Mouse (Mus musculus): Measurements from ENCODE around the gene Mepce. TPM values are rescaled to one million over a fixed set of nuclear protein-coding genes. Genes with fewer than 3 reads are reported as not detected.

The Mepce gene
- polyA plus RNA-seq, 1 experiment = 35.4 TPM

- Histone ChIP-seq H3K27ac (ENCODE audit: insufficient read depth, low read depth, low read length) (no peak overlapping the region), H3K4me3 (ENCODE audit: insufficient read depth, low read length) (no peak overlapping the region), H3K4me1 (ENCODE audit: control insufficient read depth, insufficient read depth, low read length) (peaks cover 76% of the 10 kb centered on the region)
- no peak for TF ChIP-seq POLR2A (IDR thresholded peaks at IDR 0.05; ENCODE audit: borderline replicate concordance, low read depth, low read length)
- no peak for TF ChIP-seq CTCF (IDR thresholded peaks at IDR 0.05; ENCODE audit: low read depth, low read length)
Observed at GRCm38 (mm10) chr5:137825971-137826370, 38.5 kb upstream of the Mepce start.

GRCm38 (mm10) chr5:137825030-137825429 is 37.6 kb upstream of the Mepce start:
- TF ChIP-seq CTCF (IDR thresholded peaks at IDR 0.05; ENCODE audit: low read depth, low read length) (no peak), POLR2A (IDR thresholded peaks at IDR 0.05; ENCODE audit: borderline replicate concordance, low read depth, low read length) (no peak)
- Histone ChIP-seq H3K27ac (ENCODE audit: insufficient read depth, low read depth, low read length) (peak overlapping the region; percentile 46), H3K4me1 (ENCODE audit: control insufficient read depth, insufficient read depth, low read length) (peaks cover 73% of the 10 kb centered on the region), H3K4me3 (ENCODE audit: insufficient read depth, low read length) (no peak overlapping the region)

GRCm38 (mm10) chr5:137823455-137824045 is 36.1 kb upstream of the Mepce start:
- TF ChIP-seq CTCF (IDR thresholded peaks at IDR 0.05; ENCODE audit: low read depth, low read length) (no peak), POLR2A (IDR thresholded peaks at IDR 0.05; ENCODE audit: borderline replicate concordance, low read depth, low read length) (no peak)
- peaks cover 65% of the 10 kb centered on the region for H3K4me1 ChIP-seq (ENCODE audit: control insufficient read depth, insufficient read depth, low read length)
- peak overlapping the region; percentile 61 for H3K27ac ChIP-seq (ENCODE audit: insufficient read depth, low read depth, low read length)
- H3K4me3 ChIP-seq (ENCODE audit: insufficient read depth, low read length) = no peak overlapping the region

- Histone ChIP-seq H3K4me1 (ENCODE audit: control insufficient read depth, insufficient read depth, low read length) (peaks cover 65% of the 10 kb centered on the region), H3K27ac (ENCODE audit: insufficient read depth, low read depth, low read length) (no peak overlapping the region), H3K4me3 (ENCODE audit: insufficient read depth, low read length) (no peak overlapping the region)
- TF ChIP-seq POLR2A (IDR thresholded peaks at IDR 0.05; ENCODE audit: borderline replicate concordance, low read depth, low read length) (no peak), CTCF (IDR thresholded peaks at IDR 0.05; ENCODE audit: low read depth, low read length) (no peak)
Observed at GRCm38 (mm10) chr5:137822602-137823001, 35.1 kb upstream of the Mepce start.

GRCm38 (mm10) chr5:137822126-137822525 is 34.7 kb upstream of the Mepce start:
- Histone ChIP-seq H3K27ac (ENCODE audit: insufficient read depth, low read depth, low read length) (no peak overlapping the region), H3K4me1 (ENCODE audit: control insufficient read depth, insufficient read depth, low read length) (peaks cover 67% of the 10 kb centered on the region), H3K4me3 (ENCODE audit: insufficient read depth, low read length) (no peak overlapping the region)
- no peak for TF ChIP-seq POLR2A (IDR thresholded peaks at IDR 0.05; ENCODE audit: borderline replicate concordance, low read depth, low read length)
- TF ChIP-seq CTCF (IDR thresholded peaks at IDR 0.05; ENCODE audit: low read depth, low read length) = no peak

- 0 out of 2 replicates have a peak overlapping the region, but pooled peaks have one; percentile 11 for H3K27ac ChIP-seq (ENCODE audit: insufficient read depth, low read depth, low read length)
- H3K4me3 ChIP-seq (ENCODE audit: insufficient read depth, low read length) = no peak overlapping the region
- H3K4me1 ChIP-seq (ENCODE audit: control insufficient read depth, insufficient read depth, low read length) = peaks cover 34% of the 10 kb centered on the region
- no peak for TF ChIP-seq CTCF (IDR thresholded peaks at IDR 0.05; ENCODE audit: low read depth, low read length)
- no peak for TF ChIP-seq POLR2A (IDR thresholded peaks at IDR 0.05; ENCODE audit: borderline replicate concordance, low read depth, low read length)
Observed at GRCm38 (mm10) chr5:137817466-137818222, 30.2 kb upstream of the Mepce start.

GRCm38 (mm10) chr5:137808316-137808715 is 20.9 kb upstream of the Mepce start:
- H3K4me1 ChIP-seq (ENCODE audit: control insufficient read depth, insufficient read depth, low read length) = 0 out of 2 replicates have a peak, but pooled peaks cover 4% of the 10 kb centered on the region

GRCm38 (mm10) chr5:137806158-137806557 is 18.7 kb upstream of the Mepce start:
- Histone ChIP-seq H3K27ac (ENCODE audit: insufficient read depth, low read depth, low read length) (no peak overlapping the region), H3K4me1 (ENCODE audit: control insufficient read depth, insufficient read depth, low read length) (0 out of 2 replicates have a peak, but pooled peaks cover 4% of the 10 kb centered on the region), H3K4me3 (ENCODE audit: insufficient read depth, low read length) (no peak overlapping the region)
- TF ChIP-seq POLR2A (IDR thresholded peaks at IDR 0.05; ENCODE audit: borderline replicate concordance, low read depth, low read length) (no peak), CTCF (IDR thresholded peaks at IDR 0.05; ENCODE audit: low read depth, low read length) (no peak)

More at GRCm38 (mm10) chr5:137808316-137808715, 20.9 kb upstream of the Mepce start:
- TF ChIP-seq POLR2A (IDR thresholded peaks at IDR 0.05; ENCODE audit: borderline replicate concordance, low read depth, low read length) (no peak), CTCF (IDR thresholded peaks at IDR 0.05; ENCODE audit: low read depth, low read length) (no peak)
- no peak overlapping the region for H3K4me3 ChIP-seq (ENCODE audit: insufficient read depth, low read length)
- no peak overlapping the region for H3K27ac ChIP-seq (ENCODE audit: insufficient read depth, low read depth, low read length)

GRCm38 (mm10) chr5:137800917-137801316 is 13.5 kb upstream of the Mepce start:
- H3K27ac ChIP-seq (ENCODE audit: insufficient read depth, low read depth, low read length) = no peak overlapping the region
- no peak overlapping the region for H3K4me3 ChIP-seq (ENCODE audit: insufficient read depth, low read length)
- peaks cover 10% of the 10 kb centered on the region for H3K4me1 ChIP-seq (ENCODE audit: control insufficient read depth, insufficient read depth, low read length)
- TF ChIP-seq POLR2A (IDR thresholded peaks at IDR 0.05; ENCODE audit: borderline replicate concordance, low read depth, low read length) = no peak
- TF ChIP-seq CTCF (IDR thresholded peaks at IDR 0.05; ENCODE audit: low read depth, low read length) = no peak

GRCm38 (mm10) chr5:137796606-137797005 is 9.2 kb upstream of the Mepce start:
- H3K4me3 ChIP-seq (ENCODE audit: insufficient read depth, low read length) = no peak overlapping the region
- no peak overlapping the region for H3K27ac ChIP-seq (ENCODE audit: insufficient read depth, low read depth, low read length)
- TF ChIP-seq POLR2A (IDR thresholded peaks at IDR 0.05; ENCODE audit: borderline replicate concordance, low read depth, low read length) (no peak), CTCF (IDR thresholded peaks at IDR 0.05; ENCODE audit: low read depth, low read length) (no peak)
- H3K4me1 ChIP-seq (ENCODE audit: control insufficient read depth, insufficient read depth, low read length) = peaks cover 8% of the 10 kb centered on the region
